Mouse (Mus musculus): Measurements from ENCODE around the gene Slamf8.

- no peak for TF ChIP-seq CTCF (IDR thresholded peaks at IDR 0.05; ENCODE audit: borderline replicate concordance, extremely low read depth, insufficient read depth, insufficient read length)
- no peak for TF ChIP-seq POLR2A (IDR thresholded peaks at IDR 0.05; ENCODE audit: borderline replicate concordance, extremely low read depth, insufficient read depth, insufficient read length, poor library complexity, severe bottlenecking)
Observed at GRCm38 (mm10) chr1:172616537-172617300, 26.4 kb upstream of the Slamf8 start.

All from brain, embryonic 14.5 days (tissue).